Mouse (Mus musculus): ENCODE data around the gene 1700013F07Rik. TPM values are rescaled to one million over a fixed set of nuclear protein-coding genes. Genes with fewer than 3 reads are reported as not detected.

The 1700013F07Rik gene
- polyA plus RNA-seq, 1 experiment from 2014 or later = not detected

- 77% methylated on average over 4 of the region's 4 CpGs for WGBS
- no peak overlapping the region for H3K9ac ChIP-seq (ENCODE audit: low read length)
- no peaks in the 10 kb centered on the region for H3K9me3 ChIP-seq (ENCODE audit: control insufficient read depth, low read length)
- H3K4me3 ChIP-seq (ENCODE audit: control insufficient read depth in 1 of 2, insufficient read depth in 1 of 2, low read depth in 1 of 2, low read length in 2 of 2) = no peak overlapping the region
- no peaks in the 10 kb centered on the region for H3K27me3 ChIP-seq (ENCODE audit: control insufficient read depth, insufficient read depth, low read length)
- no peaks in the 10 kb centered on the region for H3K36me3 ChIP-seq (ENCODE audit: control insufficient read depth, insufficient read depth, low read length)
- no peak overlapping the region for H3K27ac ChIP-seq (replicated peaks in 1 of 2; ENCODE audit: control insufficient read depth in 1 of 2, insufficient read depth in 1 of 2, low read depth in 2 of 2, low read length in 2 of 2)
- no peak overlapping the region for H3K4me2 ChIP-seq (ENCODE audit: low read length)
- ATAC-seq (ENCODE audit: insufficient number of reproducible peaks, insufficient read depth, low FRiP score, low read depth) = no peak
- no peaks in the 10 kb centered on the region for H3K4me1 ChIP-seq (ENCODE audit: control insufficient read depth in 2 of 2, insufficient read depth in 2 of 2, low read length in 2 of 2)
These were observed 30.0 kb upstream of the 1700013F07Rik start for GRCm38 (mm10) chr3:108503908-108504307.

DNA sequence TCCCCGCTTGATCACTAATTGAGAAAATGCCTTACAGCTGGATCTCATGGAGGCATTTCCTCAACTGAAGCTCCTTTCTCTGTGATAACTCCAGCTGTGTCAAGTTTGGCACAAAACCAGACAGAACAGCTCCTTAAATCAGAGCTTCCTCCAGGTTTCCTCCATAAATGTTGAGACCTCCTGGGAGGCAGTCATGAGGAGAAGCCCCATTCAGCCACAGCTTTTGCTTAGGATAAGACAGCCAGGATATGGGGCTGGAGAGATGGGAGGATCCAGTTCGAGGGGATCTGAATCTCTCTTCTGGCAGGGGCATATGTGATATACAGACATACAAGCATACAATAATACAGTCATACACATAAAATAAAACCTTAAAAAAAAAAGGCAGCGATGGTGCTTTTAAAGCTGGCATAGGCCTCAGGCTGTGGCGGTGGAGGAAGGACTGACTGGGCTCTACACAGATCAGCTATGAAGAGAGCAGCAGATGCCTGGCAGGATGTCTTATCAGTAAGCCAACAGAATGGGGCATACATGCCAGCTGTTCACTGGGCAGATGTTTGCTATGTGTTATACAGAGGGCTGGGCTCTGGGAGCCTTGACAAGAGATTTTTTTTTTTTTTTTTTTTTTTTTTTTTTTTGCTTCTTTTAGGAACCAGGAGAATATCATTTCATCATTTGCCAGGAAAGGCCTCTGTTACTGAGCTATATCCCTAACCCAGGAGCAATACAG, 25.0 kb upstream of the 1700013F07Rik start:
- Histone ChIP-seq H3K9me3 (ENCODE audit: control insufficient read depth, low read length) (no peaks in the 10 kb centered on the region), H3K27ac (replicated peaks in 1 of 2; ENCODE audit: control insufficient read depth in 1 of 2, insufficient read depth in 1 of 2, low read depth in 2 of 2, low read length in 2 of 2) (no peak overlapping the region), H3K4me1 (ENCODE audit: control insufficient read depth in 2 of 2, insufficient read depth in 2 of 2, low read length in 2 of 2) (no peaks in the 10 kb centered on the region), H3K27me3 (ENCODE audit: control insufficient read depth, insufficient read depth, low read length) (no peaks in the 10 kb centered on the region), H3K4me2 (ENCODE audit: low read length) (no peak overlapping the region), H3K36me3 (ENCODE audit: control insufficient read depth, insufficient read depth, low read length) (no peaks in the 10 kb centered on the region), H3K4me3 (ENCODE audit: control insufficient read depth in 1 of 2, insufficient read depth in 1 of 2, low read depth in 1 of 2, low read length in 2 of 2) (no peak overlapping the region), H3K9ac (ENCODE audit: low read length) (no peak overlapping the region)
- 63% methylated on average over 4 of the region's 4 CpGs for WGBS
- no peak for ATAC-seq (ENCODE audit: insufficient number of reproducible peaks, insufficient read depth, low FRiP score, low read depth)

- ATAC-seq (ENCODE audit: insufficient number of reproducible peaks, insufficient read depth, low FRiP score, low read depth) = no peak
- Histone ChIP-seq H3K27ac (replicated peaks in 1 of 2; ENCODE audit: control insufficient read depth in 1 of 2, insufficient read depth in 1 of 2, low read depth in 2 of 2, low read length in 2 of 2) (no peak overlapping the region), H3K4me3 (ENCODE audit: control insufficient read depth in 1 of 2, insufficient read depth in 1 of 2, low read depth in 1 of 2, low read length in 2 of 2) (no peak overlapping the region), H3K9ac (ENCODE audit: low read length) (no peak overlapping the region), H3K4me1 (ENCODE audit: control insufficient read depth in 2 of 2, insufficient read depth in 2 of 2, low read length in 2 of 2) (no peaks in the 10 kb centered on the region), H3K36me3 (ENCODE audit: control insufficient read depth, insufficient read depth, low read length) (no peaks in the 10 kb centered on the region), H3K4me2 (ENCODE audit: low read length) (no peak overlapping the region), H3K9me3 (ENCODE audit: control insufficient read depth, low read length) (no peaks in the 10 kb centered on the region), H3K27me3 (ENCODE audit: control insufficient read depth, insufficient read depth, low read length) (no peaks in the 10 kb centered on the region)
- WGBS = 82% methylated on average over 1 of the region's 2 CpGs
These were observed 23.8 kb upstream of the 1700013F07Rik start for GRCm38 (mm10) chr3:108510156-108510555.

DNA sequence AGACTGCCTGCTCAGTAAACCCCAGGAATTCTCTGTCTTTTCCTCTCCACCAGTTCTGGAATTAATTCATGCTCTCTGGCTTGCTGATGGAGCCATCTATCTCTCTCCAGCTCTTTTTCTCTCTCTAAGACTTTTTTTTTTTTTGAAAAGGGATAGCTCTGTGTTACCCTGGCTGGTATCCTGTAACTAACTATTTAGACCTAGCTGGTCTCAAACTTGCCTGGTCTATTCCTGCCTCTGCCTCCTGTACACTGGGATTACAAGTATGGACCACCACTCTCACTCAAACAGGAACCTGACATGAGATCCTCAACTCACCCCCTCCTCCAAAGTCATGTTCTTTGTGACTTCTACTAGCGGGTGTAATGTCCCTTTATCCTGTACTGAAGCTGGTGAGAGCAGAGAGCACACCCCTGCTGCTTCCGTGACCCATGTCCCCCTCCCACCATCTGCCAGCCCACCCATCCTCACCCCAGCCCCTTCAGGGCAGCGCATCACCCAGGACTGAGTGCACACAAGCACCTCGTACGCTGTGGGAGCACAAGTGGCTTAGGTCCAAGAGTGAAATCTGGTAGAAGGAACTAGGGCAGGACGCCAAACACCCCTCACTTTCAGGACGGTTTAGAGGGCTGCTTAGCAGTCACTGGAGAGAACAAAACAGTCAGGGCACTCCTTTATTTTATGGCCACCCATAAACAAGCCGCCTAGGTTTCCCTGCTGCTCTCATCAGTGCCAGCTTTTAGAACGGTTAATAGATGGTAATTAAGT, 23.1 kb upstream of the 1700013F07Rik start:
- WGBS = 39% methylated on average over 9 of the region's 9 CpGs
- Histone ChIP-seq H3K4me2 (ENCODE audit: low read length) (no peak overlapping the region), H3K4me1 (ENCODE audit: control insufficient read depth in 2 of 2, insufficient read depth in 2 of 2, low read length in 2 of 2) (no peaks in the 10 kb centered on the region), H3K9me3 (ENCODE audit: control insufficient read depth, low read length) (no peaks in the 10 kb centered on the region), H3K27ac (replicated peaks in 1 of 2; ENCODE audit: control insufficient read depth in 1 of 2, insufficient read depth in 1 of 2, low read depth in 2 of 2, low read length in 2 of 2) (no peak overlapping the region), H3K4me3 (ENCODE audit: control insufficient read depth in 1 of 2, insufficient read depth in 1 of 2, low read depth in 1 of 2, low read length in 2 of 2) (no peak overlapping the region), H3K9ac (ENCODE audit: low read length) (no peak overlapping the region), H3K36me3 (ENCODE audit: control insufficient read depth, insufficient read depth, low read length) (no peaks in the 10 kb centered on the region), H3K27me3 (ENCODE audit: control insufficient read depth, insufficient read depth, low read length) (no peaks in the 10 kb centered on the region)
- ATAC-seq (ENCODE audit: insufficient number of reproducible peaks, insufficient read depth, low FRiP score, low read depth) = no peak

DNA sequence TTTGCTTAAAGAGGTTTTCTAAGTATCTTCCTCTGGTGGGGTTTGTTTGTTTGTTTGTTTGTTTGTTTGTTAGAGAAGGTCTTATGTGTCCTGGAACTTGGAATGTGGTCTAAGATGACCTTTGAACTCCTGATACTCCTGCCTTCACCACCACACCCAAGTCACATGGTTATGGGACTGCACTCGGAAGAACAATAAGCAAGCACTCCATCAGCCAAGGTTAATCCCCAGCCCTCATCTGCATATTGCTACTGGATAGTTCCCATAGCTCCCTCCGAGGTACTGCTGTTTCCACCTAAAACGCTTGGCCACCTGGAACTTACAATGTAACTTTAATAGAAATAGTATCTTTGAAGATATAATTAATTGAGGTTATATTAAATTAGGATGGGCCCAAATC, 20.5 kb upstream of the 1700013F07Rik start:
- Histone ChIP-seq H3K36me3 (ENCODE audit: control insufficient read depth, insufficient read depth, low read length) (no peaks in the 10 kb centered on the region), H3K9ac (ENCODE audit: low read length) (no peak overlapping the region), H3K4me1 (ENCODE audit: control insufficient read depth in 2 of 2, insufficient read depth in 2 of 2, low read length in 2 of 2) (no peaks in the 10 kb centered on the region), H3K4me2 (ENCODE audit: low read length) (no peak overlapping the region), H3K4me3 (ENCODE audit: control insufficient read depth in 1 of 2, insufficient read depth in 1 of 2, low read depth in 1 of 2, low read length in 2 of 2) (no peak overlapping the region), H3K9me3 (ENCODE audit: control insufficient read depth, low read length) (no peaks in the 10 kb centered on the region), H3K27me3 (ENCODE audit: control insufficient read depth, insufficient read depth, low read length) (no peaks in the 10 kb centered on the region), H3K27ac (replicated peaks in 1 of 2; ENCODE audit: control insufficient read depth in 1 of 2, insufficient read depth in 1 of 2, low read depth in 2 of 2, low read length in 2 of 2) (no peak overlapping the region)
- 56% methylated on average over 3 of the region's 3 CpGs for WGBS
- no peak for ATAC-seq (ENCODE audit: insufficient number of reproducible peaks, insufficient read depth, low FRiP score, low read depth)

GRCm38 (mm10) chr3:108518276-108518675, 15.7 kb upstream of the 1700013F07Rik start:
- no peak overlapping the region for H3K4me3 ChIP-seq (ENCODE audit: control insufficient read depth in 1 of 2, insufficient read depth in 1 of 2, low read depth in 1 of 2, low read length in 2 of 2)
- no peaks in the 10 kb centered on the region for H3K27me3 ChIP-seq (ENCODE audit: control insufficient read depth, insufficient read depth, low read length)
- no peaks in the 10 kb centered on the region for H3K36me3 ChIP-seq (ENCODE audit: control insufficient read depth, insufficient read depth, low read length)
- no peak overlapping the region for H3K9ac ChIP-seq (ENCODE audit: low read length)
- no peak for ATAC-seq (ENCODE audit: insufficient number of reproducible peaks, insufficient read depth, low FRiP score, low read depth)
- no peaks in the 10 kb centered on the region for H3K4me1 ChIP-seq (ENCODE audit: control insufficient read depth in 2 of 2, insufficient read depth in 2 of 2, low read length in 2 of 2)
- H3K4me2 ChIP-seq (ENCODE audit: low read length) = no peak overlapping the region
- no peak overlapping the region for H3K27ac ChIP-seq (replicated peaks in 1 of 2; ENCODE audit: control insufficient read depth in 1 of 2, insufficient read depth in 1 of 2, low read depth in 2 of 2, low read length in 2 of 2)
- no peaks in the 10 kb centered on the region for H3K9me3 ChIP-seq (ENCODE audit: control insufficient read depth, low read length)
- 43% methylated on average over 4 of the region's 4 CpGs for WGBS

DNA sequence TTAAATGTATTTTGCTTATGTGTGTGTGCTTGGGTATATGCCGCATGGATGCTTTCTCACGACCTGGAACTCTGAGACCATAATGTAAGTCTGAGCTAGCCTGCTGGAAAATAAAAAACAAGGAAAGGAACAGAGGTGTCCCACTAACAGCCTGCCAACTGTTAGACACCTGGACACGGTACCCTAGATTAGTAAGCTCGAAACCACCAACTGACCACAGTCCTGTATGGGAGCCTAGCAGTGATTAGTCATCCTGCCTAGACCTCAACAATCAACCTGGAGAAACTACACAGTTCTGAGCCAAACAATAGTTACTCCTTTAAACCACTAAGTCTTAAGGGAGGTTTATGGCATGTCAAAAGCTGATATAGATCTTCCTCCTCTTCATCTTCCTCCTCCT, 10.5 kb upstream of the 1700013F07Rik start:
- 82% methylated on average over 4 of the region's 4 CpGs for WGBS
- H3K27ac ChIP-seq (replicated peaks in 1 of 2; ENCODE audit: control insufficient read depth in 1 of 2, insufficient read depth in 1 of 2, low read depth in 2 of 2, low read length in 2 of 2) = no peak overlapping the region
- no peak overlapping the region for H3K4me2 ChIP-seq (ENCODE audit: low read length)
- no peaks in the 10 kb centered on the region for H3K27me3 ChIP-seq (ENCODE audit: control insufficient read depth, insufficient read depth, low read length)
- H3K4me1 ChIP-seq (ENCODE audit: control insufficient read depth in 2 of 2, insufficient read depth in 2 of 2, low read length in 2 of 2) = no peaks in the 10 kb centered on the region
- no peak for ATAC-seq (ENCODE audit: insufficient number of reproducible peaks, insufficient read depth, low FRiP score, low read depth)
- H3K4me3 ChIP-seq (ENCODE audit: control insufficient read depth in 1 of 2, insufficient read depth in 1 of 2, low read depth in 1 of 2, low read length in 2 of 2) = no peak overlapping the region
- H3K9ac ChIP-seq (ENCODE audit: low read length) = no peak overlapping the region
- H3K36me3 ChIP-seq (ENCODE audit: control insufficient read depth, insufficient read depth, low read length) = no peaks in the 10 kb centered on the region
- H3K9me3 ChIP-seq (ENCODE audit: control insufficient read depth, low read length) = no peaks in the 10 kb centered on the region; the same call in 1 of the 2 replicates

Measured in heart, embryonic 14.5 days (tissue).